Mouse (Mus musculus): ENCODE measurements around the gene Mdm2.

DNA sequence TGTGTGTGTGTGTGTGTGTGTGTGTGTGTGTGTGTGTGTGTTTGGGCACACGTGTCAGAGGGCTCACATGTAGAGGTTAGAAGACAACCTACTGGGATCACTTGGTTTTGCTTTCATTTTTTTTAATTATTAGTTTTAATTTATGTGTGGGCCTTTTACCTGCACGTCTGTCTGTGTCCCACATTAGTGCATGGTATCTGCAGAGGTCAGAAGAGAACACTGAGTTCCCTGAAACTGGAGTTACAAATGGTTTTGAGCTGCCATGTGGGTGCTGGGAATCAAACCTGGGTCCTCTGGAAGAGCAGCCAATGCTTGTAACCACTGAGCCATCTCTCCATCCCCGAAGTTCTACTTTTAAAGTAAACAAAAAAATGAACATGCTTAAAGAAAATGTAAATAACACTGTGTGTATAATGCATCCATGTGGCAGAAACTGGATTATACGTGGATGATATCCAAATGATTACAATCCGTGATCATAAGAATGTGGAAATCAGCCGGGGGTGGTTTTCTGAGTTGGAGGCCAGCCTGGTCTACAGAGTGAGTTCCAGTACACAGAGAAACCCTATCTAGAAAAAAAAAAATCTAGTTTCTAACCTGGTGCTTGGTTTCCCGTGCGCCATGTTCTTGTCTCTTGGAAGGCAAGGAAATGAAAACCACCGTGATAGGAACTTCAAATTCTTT, 43.5 kb downstream of the Mdm2 start:
- TF ChIP-seq CTCF (IDR thresholded peaks at IDR 0.05; ENCODE audit: low read depth) (no peak), EP300 (IDR thresholded peaks at IDR 0.05; ENCODE audit: low read depth) (no peak)
